In the genomic region with DNA sequence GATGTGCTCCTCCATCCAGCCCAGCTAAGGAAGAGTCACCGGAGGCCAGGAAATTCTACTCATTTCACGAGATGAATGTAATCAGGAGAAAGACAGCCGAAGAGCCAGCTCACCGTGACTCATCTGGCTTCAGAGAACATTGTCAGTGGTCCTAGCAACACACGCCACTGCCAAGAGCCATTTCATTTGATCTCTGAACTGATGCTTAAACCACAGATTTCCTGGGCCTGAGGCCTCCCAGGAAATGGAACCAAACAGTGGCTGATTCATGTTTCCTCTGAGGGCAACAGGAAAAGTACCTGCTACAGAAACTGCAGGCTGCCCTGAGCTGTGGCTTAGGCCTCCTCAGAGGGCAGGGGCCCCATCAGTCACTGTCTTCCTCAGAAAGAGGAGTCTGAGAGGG, we compare ENCODE assay signal across 12 mouse cellular contexts. TPM values are rescaled to one million over a fixed set of nuclear protein-coding genes. Genes with fewer than 3 reads are reported as not detected.
DNase-seq lines count a peak whose midpoint lies in the region; ATAC-seq and TF ChIP-seq lines count a peak whose summit lies in the region.
"Had no signal": no experiment of that assay in that cellular context is flagged by ENCODE, and none has a peak within 500 bp of the region (broad histone marks: within the 10 kb centered on the region; RNA-seq: fewer than 3 reads in every experiment).

No protein-coding gene starts in this region.

- no peaks in the 10 kb centered on the region for H3K36me3 ChIP-seq in thymus, adult 2 months (ENCODE audit: control insufficient read depth, insufficient read depth, low read length)
- H3K36me3 ChIP-seq: embryonic facial prominence, embryonic 12.5 days; intestine, embryonic 15.5 days; limb, embryonic 12.5 days; midbrain, embryonic 10.5 days had no signal

- peak; percentile 12 for DNase-seq in kidney, adult 9 months
- no peak for DNase-seq in kidney, adult 8-10 months
- peak; percentile 92 for DNase-seq in NIH3T3 (ENCODE audit: low read depth)
- peak; percentile 18 for DNase-seq in thymus, adult 2 months
- no peak for DNase-seq in layer of hippocampus, adult 9-11 months
- no peak for DNase-seq in left cerebral cortex, postnatal 4 days

- WGBS in thymus, adult 2 months, result 2% methylated on average over 5 of the region's 5 CpGs

- H3K27me3 ChIP-seq in thymus, adult 2 months (ENCODE audit: control insufficient read depth, insufficient read depth, low read length), result no peaks in the 10 kb centered on the region
- H3K27me3 ChIP-seq: embryonic facial prominence, embryonic 12.5 days; intestine, embryonic 15.5 days; limb, embryonic 12.5 days had no signal

- no peak for ATAC-seq in cerebellum, adult (ENCODE audit: insufficient number of reproducible peaks, low FRiP score, low TSS enrichment)
- ATAC-seq: intestine, embryonic 15.5 days had no signal

- H3K27ac ChIP-seq in embryonic fibroblast, embryonic 13.5 days (ENCODE audit: insufficient read depth, low read length), result peak overlapping the region; percentile 88
- H3K27ac ChIP-seq in thymus, adult 2 months (ENCODE audit: control insufficient read depth, insufficient read depth, low read length), result no peak overlapping the region
- H3K27ac ChIP-seq: embryonic facial prominence, embryonic 12.5 days; intestine, embryonic 15.5 days; limb, embryonic 12.5 days; midbrain, embryonic 10.5 days had no signal

- H3K4me3 ChIP-seq in embryonic fibroblast, embryonic 13.5 days (ENCODE audit: insufficient read depth, low read length), result no peak overlapping the region
- H3K4me3 ChIP-seq in thymus, adult 2 months (ENCODE audit: control insufficient read depth, insufficient read depth, low read length), result no peak overlapping the region
- H3K4me3 ChIP-seq: embryonic facial prominence, embryonic 12.5 days; intestine, embryonic 15.5 days; limb, embryonic 12.5 days; midbrain, embryonic 10.5 days had no signal

- peaks cover 17% of the 10 kb centered on the region for H3K4me1 ChIP-seq in embryonic fibroblast, embryonic 13.5 days (ENCODE audit: control insufficient read depth, insufficient read depth, low read length)
- peaks cover 7% of the 10 kb centered on the region for H3K4me1 ChIP-seq in thymus, adult 2 months (replicated peaks; ENCODE audit: control insufficient read depth, insufficient read depth, low read length)
- H3K4me1 ChIP-seq: intestine, embryonic 15.5 days; midbrain, embryonic 10.5 days had no signal

- intact Hi-C loops in left cerebral cortex, postnatal 4 days (cut with DNase I), result no loop called here

- no peak for TF ChIP-seq CTCF in embryonic fibroblast, embryonic 13.5 days (IDR thresholded peaks at IDR 0.05; ENCODE audit: borderline replicate concordance, insufficient read depth, low read length)
- TF ChIP-seq CTCF in thymus, adult 2 months (IDR thresholded peaks at IDR 0.05; ENCODE audit: borderline replicate concordance, control insufficient read depth, extremely low read depth, insufficient read depth, low read length, poor library complexity), result no peak

- no peak for TF ChIP-seq POLR2A in embryonic fibroblast, embryonic 13.5 days (IDR thresholded peaks at IDR 0.05; ENCODE audit: low read depth, low read length)
- no peak for TF ChIP-seq POLR2A in thymus, adult 2 months (IDR thresholded peaks at IDR 0.05; ENCODE audit: control insufficient read depth, extremely low read depth, insufficient read depth, low read length, poor library complexity)

RNA-seq across cellular contexts. Expression of a gene that starts 24.7 kb away (rescaled TPM):
- polyA plus RNA-seq in embryonic fibroblast, embryonic 13.5 days (2011; ENCODE audit: insufficient read length, low read depth, missing spikeins), result 98.7 and 110 TPM in 2 replicates
- polyA plus RNA-seq in thymus, adult 2 months (2012; rRNA removed), result 25.0 and 25.7 TPM in 2 replicates
- 10 to 100 TPM; 27.5 to 35.5 TPM for total RNA-seq in left cerebral cortex, postnatal 4 days (2021)

Comparison
In these comparisons a context has a peak if more than half of its experiments do, and no peak if none do; other contexts are left out.
1. DNase-seq: peak in kidney, adult 9 months (single experiment), NIH3T3 (single experiment) and thymus, adult 2 months (single experiment); none in kidney, adult 8-10 months (0 of 2), layer of hippocampus, adult 9-11 months (single experiment) and left cerebral cortex, postnatal 4 days (single experiment).